Mouse (Mus musculus) midbrain, postnatal 0 days (tissue): ENCODE data around the gene Cluh. TPM values are rescaled to one million over a fixed set of nuclear protein-coding genes. Genes with fewer than 3 reads are reported as not detected.

Source experiments
- ATAC-seq: fragments of 200-750 bp; cut with Nextera tagmentation; 2 replicates; pipeline ENCODE4 v1.8.0; 2017; ENCODE audit warnings: moderate number of reproducible peaks, mild to moderate bottlenecking, moderate TSS enrichment, moderate library complexity; ENCODE audit not compliant: low FRiP score
- DNase-seq: peaks from one replicate; pipeline ENCODE4 v3.0.0-alpha.2; 2015; ENCODE audit warnings: low spot score
- H3K27ac ChIP-seq: fragments of 300-500 bp; sonication (generic); 2 replicates; pipeline ENCODE4 v1.5.1; 2014; ENCODE audit warnings: low read depth, mild to moderate bottlenecking, low read length, mixed read lengths
- H3K27me3 ChIP-seq: fragments of 300-500 bp; sonication (generic); 2 replicates; pipeline ENCODE4 v1.6.1; 2014; ENCODE audit warnings: low read length, control low read depth, mixed read lengths; ENCODE audit not compliant: insufficient read depth
- H3K36me3 ChIP-seq: fragments of 300-500 bp; sonication (generic); 2 replicates; pipeline ENCODE4 v1.6.1; 2014; ENCODE audit warnings: low read length, control low read depth, mixed read lengths; ENCODE audit not compliant: insufficient read depth
- H3K4me1 ChIP-seq: fragments of 300-500 bp; sonication (generic); 2 replicates; pipeline ENCODE4 v1.6.1; 2014; ENCODE audit warnings: mild to moderate bottlenecking, control low read depth, antibody characterized with exemption, low read length, mixed read lengths; ENCODE audit not compliant: insufficient read depth
- H3K4me2 ChIP-seq: fragments of 300-500 bp; sonication (generic); 2 replicates; pipeline ENCODE4 v1.6.1; 2014; ENCODE audit warnings: low read depth, mild to moderate bottlenecking, low read length, mixed read lengths; ENCODE audit not compliant: poor library complexity, severe bottlenecking
- H3K4me3 ChIP-seq: fragments of 300-500 bp; sonication (generic); 2 replicates; pipeline ENCODE4 v1.5.1; 2014; ENCODE audit warnings: low read depth, mild to moderate bottlenecking, low read length, moderate library complexity
- H3K9ac ChIP-seq: fragments of 300-500 bp; sonication (generic); replicated peaks from 2 replicates; pipeline ENCODE4 v1.6.1; 2014; ENCODE audit warnings: mild to moderate bottlenecking, low read length, moderate library complexity, mixed read lengths; ENCODE audit not compliant: poor library complexity, severe bottlenecking
- H3K9me3 ChIP-seq: fragments of 300-500 bp; sonication (generic); 2 replicates; pipeline ENCODE4 v1.6.1; 2016; ENCODE audit warnings: low read length, control low read depth
- CTCF ChIP-seq: IDR thresholded peaks from 2 replicates; pipeline ENCODE4 v1.5.1; 2016; ENCODE audit warnings: antibody characterized with exemption, mild to moderate bottlenecking
- WGBS: fragments of 180-500 bp; shearing (Covaris S2); extraction: QIAGEN DNeasy Blood & Tissue Kit; methylation state at CpG from one replicate; pipeline ENCODE4 v1.1.7; 2014; 5-methylcytosine and 5-hydroxymethylcytosine counted together
- polyA plus RNA-seq: library from polyadenylated mRNA; unstranded; fragments of >200 nt; fragmentation: Nextera tagmentation; extraction: Ambion mirVana; gene quantifications from 2 replicates; pipeline ENCODE4 v1.2.1, GENCODE M21; 2015
- total RNA-seq: library from RNA; depleted of rRNA; stranded (reverse); fragments of >200 nt; gene quantifications from 2 replicates; pipeline ENCODE4 v1.2.3, GENCODE M21; 2014

Gene Cluh
- total and polyA plus RNA-seq, 2 experiments from 2014 or later = 17.0 to 71.5 TPM

- H3K9me3 ChIP-seq = no peaks in the 10 kb centered on the region
- no peak for TF ChIP-seq CTCF
Measured at GRCm38 (mm10) chr11:74661641-74662040, 12.3 kb downstream of the Cluh start.

GRCm38 (mm10) chr11:74662221-74662620 is 12.9 kb downstream of the Cluh start:
- 91% methylated on average over 6 of the region's 6 CpGs for WGBS
- no peak overlapping the region for H3K9ac ChIP-seq
- peaks cover 96% of the 10 kb centered on the region for H3K36me3 ChIP-seq
- H3K9me3 ChIP-seq = no peaks in the 10 kb centered on the region
- TF ChIP-seq CTCF = no peak
- H3K4me1 ChIP-seq = no peaks in the 10 kb centered on the region
- no peak overlapping the region for H3K27ac ChIP-seq
- ATAC-seq (no peak), DNase-seq (no peak)
- H3K4me3 ChIP-seq = no peak overlapping the region
- H3K27me3 ChIP-seq = no peaks in the 10 kb centered on the region
- no peak overlapping the region for H3K4me2 ChIP-seq

More at GRCm38 (mm10) chr11:74661641-74662040, 12.3 kb downstream of the Cluh start:
- Histone ChIP-seq H3K4me2 (no peak overlapping the region), H3K4me3 (no peak overlapping the region), H3K27me3 (no peaks in the 10 kb centered on the region), H3K9ac (no peak overlapping the region), H3K27ac (no peak overlapping the region), H3K36me3 (peaks cover 95% of the 10 kb centered on the region), H3K4me1 (no peaks in the 10 kb centered on the region)
- DNase-seq (no peak), ATAC-seq (no peak)
- 95% methylated on average over 19 of the region's 19 CpGs for WGBS

GRCm38 (mm10) chr11:74664279-74664678 is 15.0 kb downstream of the Cluh start:
- H3K27me3 ChIP-seq = no peaks in the 10 kb centered on the region
- 84% methylated on average over 3 of the region's 3 CpGs for WGBS
- H3K36me3 ChIP-seq = peaks cover 95% of the 10 kb centered on the region
- H3K9ac ChIP-seq = no peak overlapping the region
- no peaks in the 10 kb centered on the region for H3K9me3 ChIP-seq
- H3K27ac ChIP-seq = no peak overlapping the region
- no peak overlapping the region for H3K4me3 ChIP-seq
- ATAC-seq (no peak), DNase-seq (no peak)
- no peak for TF ChIP-seq CTCF
- H3K4me2 ChIP-seq = no peak overlapping the region
- no peaks in the 10 kb centered on the region for H3K4me1 ChIP-seq

DNA sequence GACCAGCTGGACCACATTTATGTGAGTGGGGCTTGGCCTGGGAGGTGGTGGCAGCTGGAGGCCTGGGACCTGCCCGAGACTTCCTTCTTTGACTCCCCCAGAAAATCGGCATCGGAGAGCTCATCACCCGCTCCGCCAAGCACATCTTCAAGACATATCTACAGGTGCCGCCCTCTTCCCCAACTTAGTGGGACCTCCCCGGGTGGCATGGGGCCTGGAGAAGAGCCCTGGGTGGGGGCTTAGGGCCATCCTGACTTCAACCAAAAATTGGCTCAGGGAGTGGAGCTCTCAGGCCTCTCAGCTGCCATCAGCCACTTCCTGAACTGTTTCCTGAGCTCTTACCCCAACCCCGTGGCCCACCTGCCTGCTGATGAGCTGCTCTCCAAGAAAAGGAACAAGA is 15.6 kb downstream of the Cluh start:
- WGBS = 93% methylated on average over 8 of the region's 8 CpGs
- Histone ChIP-seq H3K4me1 (no peaks in the 10 kb centered on the region), H3K27me3 (no peaks in the 10 kb centered on the region), H3K4me3 (no peak overlapping the region), H3K4me2 (no peak overlapping the region), H3K36me3 (peaks cover 95% of the 10 kb centered on the region), H3K27ac (no peak overlapping the region), H3K9ac (no peak overlapping the region), H3K9me3 (no peaks in the 10 kb centered on the region)
- ATAC-seq (no peak), DNase-seq (no peak)
- no peak for TF ChIP-seq CTCF

DNA sequence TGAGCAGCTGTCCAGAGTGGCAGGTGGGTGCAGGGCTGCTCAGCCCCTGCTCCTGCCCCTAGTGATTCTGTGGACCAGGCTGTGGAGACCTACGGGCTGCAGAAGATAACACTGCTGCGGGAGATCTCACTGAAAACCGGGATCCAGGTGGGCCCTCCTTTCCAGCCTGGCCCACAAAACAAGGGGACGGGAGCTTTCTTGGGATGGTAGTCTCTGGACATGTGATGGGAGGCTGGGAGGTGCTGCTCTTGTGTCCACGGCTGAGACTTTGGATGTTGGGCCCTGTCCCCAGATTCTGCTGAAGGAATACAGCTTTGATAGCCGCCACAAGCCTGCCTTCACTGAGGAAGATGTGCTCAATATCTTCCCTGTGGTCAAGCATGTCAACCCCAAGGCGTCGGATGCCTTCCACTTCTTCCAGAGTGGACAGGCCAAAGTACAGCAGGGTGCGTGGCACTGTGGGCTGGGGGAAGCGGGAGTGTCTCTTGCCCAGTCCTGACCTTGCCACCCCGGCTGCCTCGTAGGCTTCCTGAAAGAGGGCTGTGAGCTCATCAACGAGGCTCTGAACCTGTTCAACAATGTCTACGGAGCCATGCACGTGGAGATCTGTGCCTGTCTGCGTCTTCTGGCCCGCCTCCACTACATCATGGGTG is 16.5 kb downstream of the Cluh start:
- Histone ChIP-seq H3K9me3 (no peaks in the 10 kb centered on the region), H3K4me1 (no peaks in the 10 kb centered on the region), H3K9ac (no peak overlapping the region), H3K27ac (no peak overlapping the region), H3K4me2 (no peak overlapping the region), H3K36me3 (peaks cover 91% of the 10 kb centered on the region), H3K27me3 (no peaks in the 10 kb centered on the region), H3K4me3 (no peak overlapping the region)
- ATAC-seq = no peak
- 95% methylated on average over 17 of the region's 17 CpGs for WGBS
- no peak for DNase-seq
- no peak for TF ChIP-seq CTCF

- no peaks in the 10 kb centered on the region for H3K4me1 ChIP-seq
- 98% methylated on average over 5 of the region's 5 CpGs for WGBS
- no peak for TF ChIP-seq CTCF
- H3K27ac ChIP-seq = no peak overlapping the region
- H3K27me3 ChIP-seq = no peaks in the 10 kb centered on the region
- H3K4me3 ChIP-seq = no peak overlapping the region
- H3K36me3 ChIP-seq = peaks cover 87% of the 10 kb centered on the region
- ATAC-seq (no peak), DNase-seq (no peak)
- no peak overlapping the region for H3K9ac ChIP-seq
- no peaks in the 10 kb centered on the region for H3K9me3 ChIP-seq
- H3K4me2 ChIP-seq = no peak overlapping the region
Measured at GRCm38 (mm10) chr11:74666284-74666652, 17.0 kb downstream of the Cluh start.
